Mouse (Mus musculus) cerebellum, adult 11-12 months (tissue): ENCODE results near the gene Hoxd12.

Experiments used
- DNase-seq: peaks from one replicate; pipeline ENCODE4 v3.0.0; 2022

The Hoxd12 gene

GRCm38 (mm10) chr2:74666411-74666810 is 8.4 kb upstream of the Hoxd12 start:
- DNase-seq = no peak

- no peak for DNase-seq
Observed at GRCm38 (mm10) chr2:74667191-74667841, 7.5 kb upstream of the Hoxd12 start.

- no peak for DNase-seq
Observed at GRCm38 (mm10) chr2:74667842-74668357, 6.9 kb upstream of the Hoxd12 start, which contains the start of gene Hoxd13. Gene Hoxd13, plus strand, starts transcription at chr2:74668310.

DNA sequence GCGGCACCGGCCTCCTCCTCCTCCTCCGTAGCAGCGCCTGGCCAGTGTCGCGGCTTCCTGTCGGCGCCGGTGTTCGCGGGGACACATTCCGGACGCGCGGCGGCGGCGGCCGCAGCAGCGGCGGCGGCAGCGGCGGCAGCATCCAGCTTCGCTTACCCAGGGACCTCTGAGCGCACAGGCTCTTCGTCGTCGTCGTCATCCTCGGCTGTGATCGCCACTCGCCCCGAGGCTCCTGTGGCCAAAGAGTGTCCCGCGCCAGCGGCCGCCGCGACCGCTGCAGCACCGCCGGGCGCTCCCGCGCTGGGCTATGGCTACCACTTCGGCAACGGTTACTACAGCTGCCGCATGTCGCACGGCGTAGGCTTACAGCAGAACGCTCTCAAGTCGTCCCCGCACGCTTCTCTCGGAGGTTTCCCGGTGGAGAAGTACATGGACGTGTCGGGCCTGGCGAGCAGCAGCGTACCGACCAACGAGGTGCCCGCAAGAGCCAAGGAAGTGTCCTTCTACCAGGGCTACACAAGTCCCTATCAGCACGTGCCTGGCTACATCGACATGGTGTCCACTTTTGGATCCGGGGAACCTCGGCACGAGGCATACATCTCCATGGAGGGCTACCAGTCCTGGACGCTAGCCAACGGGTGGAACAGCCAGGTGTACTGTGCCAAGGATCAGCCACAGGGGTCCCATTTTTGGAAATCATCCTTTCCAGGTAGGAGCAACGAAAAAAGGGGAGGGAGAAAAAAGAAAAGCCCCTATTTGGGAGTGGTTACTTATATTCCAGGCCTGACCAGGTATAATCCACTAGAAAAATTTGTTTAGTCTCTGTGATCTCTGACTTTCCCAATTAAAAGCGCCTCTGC is 6.2 kb upstream of the Hoxd12 start:
- no peak for DNase-seq

GRCm38 (mm10) chr2:74669230-74669578 is 5.6 kb upstream of the Hoxd12 start:
- no peak for DNase-seq

DNA sequence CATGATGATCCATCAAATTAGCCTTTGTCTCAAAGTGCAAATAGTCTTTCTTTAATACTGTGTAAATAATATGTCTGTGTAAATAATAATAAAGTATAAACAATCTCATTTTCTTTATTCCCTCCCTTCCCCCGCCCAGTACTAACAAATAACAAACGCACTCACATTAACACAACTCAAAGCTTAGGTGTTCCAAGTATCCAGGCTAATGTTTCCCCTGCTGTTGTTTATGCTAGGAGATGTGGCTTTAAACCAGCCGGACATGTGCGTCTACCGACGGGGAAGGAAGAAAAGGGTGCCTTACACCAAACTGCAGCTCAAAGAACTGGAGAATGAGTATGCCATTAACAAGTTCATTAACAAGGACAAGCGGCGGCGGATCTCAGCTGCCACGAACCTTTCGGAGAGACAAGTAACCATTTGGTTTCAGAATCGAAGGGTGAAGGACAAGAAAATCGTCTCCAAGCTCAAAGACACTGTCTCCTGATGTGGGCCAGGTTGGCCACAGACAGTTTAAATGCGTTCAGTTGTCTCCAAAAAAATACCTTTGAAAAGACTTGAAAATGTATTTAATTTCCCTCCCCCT is 5.1 kb upstream of the Hoxd12 start:
- no peak for DNase-seq

GRCm38 (mm10) chr2:74670632-74671188 is 4.1 kb upstream of the Hoxd12 start:
- no peak for DNase-seq

GRCm38 (mm10) chr2:74671847-74672246 is 3.0 kb upstream of the Hoxd12 start:
- no peak for DNase-seq

GRCm38 (mm10) chr2:74672481-74673362 is 2.1 kb upstream of the Hoxd12 start:
- no peak for DNase-seq

- no peak for DNase-seq
Observed at GRCm38 (mm10) chr2:74673835-74674425, 883 bp upstream of the Hoxd12 start.

GRCm38 (mm10) chr2:74675666-74676282 is 961 bp downstream of the Hoxd12 start:
- DNase-seq = no peak

- no peak for DNase-seq
Observed at GRCm38 (mm10) chr2:74676376-74677052, 1.7 kb downstream of the Hoxd12 start.

DNA sequence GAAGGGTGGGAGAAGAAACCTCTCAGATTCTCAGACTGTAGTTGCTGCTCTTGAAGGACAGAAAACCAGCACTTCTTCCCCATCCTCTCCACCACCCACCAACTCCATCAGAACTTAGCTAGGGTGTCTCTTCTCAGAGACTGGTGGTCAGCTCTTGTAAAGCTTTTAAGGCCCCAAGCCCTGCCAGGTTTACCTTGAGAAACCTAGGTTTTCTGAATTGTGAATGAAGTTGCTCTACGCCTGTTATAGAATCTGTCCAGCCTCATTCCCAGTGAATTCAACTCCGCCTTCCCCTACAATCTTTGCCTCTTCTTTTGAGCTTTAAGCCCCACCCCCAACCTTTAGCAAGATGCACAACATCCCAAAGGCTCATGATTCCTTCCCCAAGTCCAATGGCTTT is 2.3 kb downstream of the Hoxd12 start:
- DNase-seq = no peak

DNA sequence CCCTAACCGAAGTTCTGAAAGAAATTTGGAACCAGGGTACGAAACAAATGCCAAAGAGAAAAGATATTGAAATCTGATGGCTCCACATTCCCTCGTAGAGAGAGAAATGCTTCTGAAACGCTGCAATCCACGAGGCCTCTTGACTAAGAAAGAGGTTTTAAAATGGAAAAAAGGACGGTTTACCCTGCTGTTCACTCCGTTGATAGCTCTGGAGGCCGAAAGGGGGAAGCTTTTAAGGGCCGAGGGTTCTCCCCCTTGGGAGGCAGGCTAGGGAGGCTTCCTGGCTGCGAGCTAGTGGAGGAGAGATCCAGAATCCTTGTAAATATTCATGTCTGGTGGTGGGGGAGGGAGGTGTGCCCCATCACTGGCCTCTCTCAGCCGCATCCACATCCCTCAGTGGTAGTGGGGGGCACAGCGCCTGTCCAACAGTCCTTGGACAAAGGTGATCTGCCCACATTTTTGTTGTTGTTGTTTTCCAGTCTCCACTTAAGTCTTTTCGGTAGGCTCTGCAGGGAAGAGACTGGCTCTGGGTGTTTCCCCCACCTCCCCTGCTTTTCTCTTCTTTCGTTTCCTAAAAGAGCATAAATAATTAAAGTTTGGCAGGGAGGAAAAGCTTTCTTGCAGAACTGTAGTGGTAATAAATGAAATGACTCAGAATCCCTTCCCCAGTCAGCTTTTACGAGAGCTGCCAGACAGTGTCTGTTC is 4.2 kb downstream of the Hoxd12 start, which contains the start of gene Hoxd11:
Gene Hoxd11 (plus strand): TSS at position 667 of the 705 bp plus-strand sequence.
- DNase-seq = no peak

GRCm38 (mm10) chr2:74679596-74679971 is 4.8 kb downstream of the Hoxd12 start:
- DNase-seq = no peak

- no peak for DNase-seq
Observed at GRCm38 (mm10) chr2:74679980-74680379, 5.2 kb downstream of the Hoxd12 start.

DNA sequence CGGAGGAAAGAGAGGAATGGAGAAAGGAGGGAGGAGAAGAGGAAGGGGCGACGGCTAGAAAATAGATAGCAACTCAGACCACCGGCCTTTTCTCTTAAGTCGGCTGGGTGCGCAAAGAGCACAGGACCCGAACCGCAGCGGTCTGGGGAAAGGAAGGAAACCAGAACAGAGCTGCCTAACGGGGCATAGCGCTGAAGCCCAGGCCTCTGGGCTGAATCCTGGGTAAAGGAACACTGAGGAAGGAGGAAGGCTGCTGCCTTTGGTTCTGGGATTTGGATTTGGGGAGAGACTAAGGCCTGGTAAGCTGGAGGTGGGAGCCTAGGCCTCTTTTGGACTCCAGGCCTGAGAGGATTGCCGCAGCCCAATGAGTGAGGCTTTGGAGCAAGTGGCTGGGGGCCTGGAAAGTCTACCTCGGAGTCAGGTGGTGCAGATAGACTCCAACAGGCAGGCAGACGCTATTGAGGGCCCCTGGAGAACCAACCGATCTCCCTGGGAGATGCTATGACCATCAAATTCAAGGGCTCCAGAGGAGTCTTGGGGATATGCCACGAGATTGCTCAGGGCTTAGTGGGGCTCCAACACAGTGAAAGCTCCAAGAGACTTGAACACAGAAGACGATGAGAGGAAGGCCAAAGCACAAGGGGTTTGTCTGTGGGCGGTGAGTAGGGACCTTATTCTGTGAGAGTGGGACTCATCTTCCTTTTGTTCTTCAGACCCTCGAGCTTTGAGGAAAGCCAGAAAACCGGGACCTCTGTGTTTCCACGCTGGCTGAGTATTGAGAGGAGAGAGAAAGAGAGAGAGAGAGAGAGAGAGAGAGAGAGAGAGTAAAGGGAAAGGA is 6.0 kb downstream of the Hoxd12 start:
- no peak for DNase-seq

GRCm38 (mm10) chr2:74681594-74682531 is 7.0 kb downstream of the Hoxd12 start:
- no peak for DNase-seq
